Mouse (Mus musculus) gastrocnemius, postnatal 4 days (tissue): ENCODE data around the gene Vmn2r52. TPM values are rescaled to one million over a fixed set of nuclear protein-coding genes. Genes with fewer than 3 reads are reported as not detected.
"Not testable (repeated sequence)": the region's sequence is repeated elsewhere in the genome, so short reads cannot be mapped to it uniquely, and the experiment has no call there.

ENCODE experiments used
- DNase-seq, 2 experiments: peaks; one replicate each; pipeline ENCODE4 v3.0.0; 2021 to 2022; ENCODE audit warnings: low spot score in 2 of 2, mixed read lengths in 2 of 2
- long read RNA-seq, 2 experiments: library from polyadenylated mRNA; stranded (forward); transcript quantifications; one replicate each; pipeline ENCODE4 v2.0.0; 2021
- total RNA-seq, 2 experiments: library from RNA; stranded (reverse); gene quantifications; 2 replicates each; pipeline ENCODE4 v1.2.3; 2021

Gene Vmn2r52
- not detected for total RNA-seq
- long read RNA-seq, experiment 1, result 0 reads
- long read RNA-seq, experiment 2, result 0 reads

DNA sequence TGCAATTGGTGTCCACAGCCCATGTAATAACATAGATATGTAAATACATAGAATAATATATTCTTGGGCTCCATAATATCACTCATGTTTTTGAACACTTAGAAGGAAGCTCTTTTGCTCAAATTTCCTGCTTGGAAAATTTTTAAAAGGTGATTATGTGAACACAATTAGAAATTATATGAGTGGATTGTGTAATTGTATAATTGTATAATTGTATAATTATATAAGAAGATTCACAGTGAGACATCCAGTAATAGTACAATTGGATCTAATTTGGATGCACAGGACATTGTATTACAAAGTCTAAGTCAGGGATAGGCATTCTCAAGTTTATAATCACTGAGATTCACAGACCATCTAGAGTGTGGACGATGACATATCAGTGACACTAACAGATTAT lies at the start of gene Vmn2r52:
TSS of gene Vmn2r52 (minus strand) at position 101 of the 400 bp plus-strand sequence.
- no peak for DNase-seq

- not testable (repeated sequence) for DNase-seq
Observed at GRCm38 (mm10) chr7:10105641-10106040, 70.7 kb downstream of the Vmn2r52 start, which contains the start of gene Vmn2r51. TSS of gene Vmn2r51 (minus strand) at chr7:10105741.

Other genes with a start within 250 kb of the Vmn2r52 start
- not detected for gene Vmn2r48, start 223.0 kb downstream of the Vmn2r52 start, total RNA-seq
- gene Vmn2r49, start 184.3 kb downstream of the Vmn2r52 start, total RNA-seq, result not detected
- gene Vmn2r50, start 123.3 kb downstream of the Vmn2r52 start, total RNA-seq, result not detected
- not detected for gene Vmn2r51, start 70.8 kb downstream of the Vmn2r52 start, total RNA-seq
- gene Vmn1r66, start 101.4 kb upstream of the Vmn2r52 start, total RNA-seq, result not detected